Mouse (Mus musculus) kidney, postnatal 4 days (tissue): ENCODE results near the gene Dnah14.
A peak's percentile ranks its signal among the peaks of the same experiment; 100 is the strongest.

Source experiments
- DNase-seq, 2 experiments: peaks; one replicate each; pipeline ENCODE4 v3.0.0; 2021; ENCODE audit warnings: mixed read lengths in 2 of 2

Dnah14 gene

DNA sequence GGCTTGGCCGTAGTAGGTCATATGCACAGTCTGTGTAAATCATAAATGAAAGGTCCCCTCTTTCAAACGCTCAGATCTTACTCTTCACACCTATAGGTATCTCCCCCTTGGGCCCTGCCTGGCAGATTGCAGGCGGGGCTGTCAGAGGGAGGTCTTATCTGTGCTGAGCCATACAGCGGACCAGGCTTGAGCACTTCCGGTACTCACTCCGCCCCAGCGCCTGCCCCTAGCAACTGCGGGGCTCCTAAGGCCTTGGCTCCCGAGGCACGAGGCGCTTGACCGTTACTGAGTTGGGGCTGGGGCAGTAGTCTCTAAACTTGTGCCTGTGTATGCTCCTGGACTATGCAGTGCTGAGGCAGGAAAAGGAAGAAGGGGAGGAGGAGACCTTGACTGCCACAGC is at the start of gene Dnah14:
Gene Dnah14 (plus strand): TSS at position 238 of the 400 bp plus-strand sequence.
- DNase-seq = no peak

DNA sequence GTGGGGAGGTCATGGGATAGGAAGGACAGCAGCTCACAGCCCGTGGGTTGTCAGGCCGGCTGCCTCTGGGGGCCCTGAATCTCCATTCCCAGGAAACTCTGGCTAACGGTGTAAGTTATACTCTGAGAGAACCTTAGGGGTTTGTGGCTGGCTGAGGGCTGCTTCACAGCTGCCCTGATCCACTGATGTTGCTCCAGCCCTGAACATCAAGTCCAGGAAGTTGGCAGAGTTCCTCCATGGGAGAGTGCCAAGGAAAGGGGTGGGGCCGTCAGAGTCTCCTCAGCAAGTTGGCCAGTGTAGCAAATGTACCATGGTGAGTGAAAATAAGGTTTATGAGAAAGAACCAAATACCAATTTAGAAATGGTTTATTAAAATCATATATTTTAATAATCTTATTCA is 47.0 kb upstream of the Dnah14 start:
- peak; percentile 81 to 85 for DNase-seq

DNA sequence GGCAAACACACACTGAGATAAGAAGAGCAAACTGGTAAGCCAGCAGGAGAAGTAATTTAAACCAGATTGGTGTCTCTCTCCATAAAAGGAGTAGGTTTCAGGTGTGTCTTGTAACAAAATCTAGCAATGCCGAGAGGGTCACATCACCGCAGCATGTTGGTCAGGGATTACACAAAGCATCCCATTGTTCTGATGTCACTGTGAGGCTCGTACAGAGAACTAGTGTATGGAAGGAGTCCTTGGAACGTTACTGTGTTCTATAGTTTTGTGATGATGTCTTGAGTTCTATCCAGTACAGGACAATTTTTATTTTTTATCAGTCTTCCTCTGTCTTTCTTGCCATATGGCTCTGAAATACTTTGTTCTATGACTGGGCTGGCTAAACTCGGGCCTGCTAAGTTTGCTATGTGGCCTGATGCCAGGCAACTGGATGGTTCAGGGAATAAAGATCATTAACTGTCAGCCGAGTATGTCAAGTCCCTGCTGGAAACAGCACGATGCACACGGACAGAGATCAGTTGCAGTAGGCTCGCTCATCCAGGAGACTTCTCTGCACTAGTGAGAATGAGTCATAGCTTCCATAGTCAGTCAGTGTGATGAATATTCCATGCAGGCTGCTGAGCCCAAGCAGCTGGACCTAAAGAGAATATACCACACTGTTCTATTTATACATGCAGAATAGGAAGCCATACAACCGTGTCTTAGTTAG is 41.0 kb upstream of the Dnah14 start:
- DNase-seq = peak; percentile 21 to 34

DNA sequence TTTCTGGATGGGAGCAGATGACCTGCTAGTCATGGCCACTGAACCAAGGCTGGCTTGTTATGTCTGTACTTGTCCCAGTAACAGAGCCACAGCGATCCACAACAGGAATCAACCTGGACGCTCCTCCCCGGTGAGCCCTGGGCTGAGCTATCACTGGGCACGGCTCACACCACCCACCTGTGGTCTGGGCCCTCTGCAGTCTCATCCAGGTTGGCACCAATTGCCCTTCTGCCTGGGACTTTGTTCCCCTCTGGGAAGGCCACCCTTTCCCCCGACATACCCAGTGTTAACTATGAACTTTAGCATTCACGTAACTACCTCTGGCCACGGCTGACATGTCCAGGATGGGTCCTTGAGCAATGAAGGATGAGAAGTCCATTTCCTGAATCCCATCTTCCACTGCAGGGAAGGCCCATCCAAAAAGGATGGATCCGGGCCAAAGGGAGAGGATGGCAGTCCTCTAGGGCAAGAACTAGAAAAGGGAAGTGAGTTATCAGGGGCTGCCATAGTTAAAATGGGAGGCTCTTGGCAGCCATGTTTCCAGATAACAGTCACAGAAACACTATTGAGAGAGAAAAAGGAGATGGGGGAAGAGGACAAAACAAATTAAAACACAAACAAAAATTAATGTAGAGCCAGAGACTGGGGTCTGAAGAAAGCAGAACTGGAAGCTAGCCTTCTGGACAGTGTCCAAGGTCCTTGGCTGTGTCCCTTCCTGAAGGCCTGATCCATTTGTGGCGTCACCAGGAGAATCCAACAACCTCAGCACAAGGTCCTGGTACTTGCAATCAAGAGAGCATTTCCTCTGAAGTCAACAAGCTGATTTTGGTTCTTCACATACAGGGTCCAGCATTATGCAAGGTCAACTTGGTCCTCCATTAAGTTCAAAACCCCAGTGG is 38.5 kb upstream of the Dnah14 start:
- DNase-seq = no peak

DNA sequence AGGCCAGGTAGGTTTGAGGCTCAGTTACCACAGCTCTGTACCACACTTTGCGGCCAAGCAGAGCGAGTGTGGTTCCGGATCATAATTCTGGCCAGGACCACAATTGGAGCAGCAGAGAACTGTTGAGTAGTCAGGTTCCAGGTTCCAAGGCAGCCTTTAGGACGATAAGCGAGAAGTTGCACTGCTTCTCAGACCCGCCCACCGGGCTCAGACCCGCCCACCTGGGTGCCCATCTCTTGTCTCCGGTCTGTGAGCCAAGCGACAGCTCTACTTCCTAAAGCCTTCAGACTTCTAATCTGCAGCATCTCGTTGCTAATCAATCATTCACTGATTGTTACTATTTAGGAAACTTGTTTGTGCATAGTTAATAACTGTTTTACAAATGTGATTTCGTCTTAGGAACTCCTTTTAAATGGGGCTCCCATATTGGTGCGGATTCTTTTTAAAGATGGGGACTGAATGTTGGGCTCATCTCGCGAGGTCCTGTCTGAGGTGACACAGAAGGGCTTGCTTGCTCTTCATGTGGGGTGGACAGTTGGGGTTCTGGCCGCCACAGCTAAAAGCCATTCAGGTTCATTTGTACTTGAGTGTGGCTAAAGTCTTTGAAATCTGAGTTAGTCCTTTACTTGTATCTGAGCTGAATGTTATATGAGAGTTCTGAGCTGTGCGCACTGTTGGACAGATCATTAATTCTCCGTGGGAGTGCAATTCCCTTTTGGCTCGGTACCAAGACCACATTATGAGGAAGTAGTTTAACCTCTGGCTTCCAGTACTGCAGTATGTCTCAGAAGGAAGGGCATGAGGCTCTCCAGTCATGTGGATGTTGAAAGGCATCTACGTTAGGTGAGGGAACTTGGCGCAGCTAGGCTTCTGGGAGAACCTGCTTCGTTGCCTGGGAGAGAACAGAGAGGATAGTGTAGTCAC is 36.3 kb upstream of the Dnah14 start:
- peak; percentile 55 to 69 for DNase-seq

DNA sequence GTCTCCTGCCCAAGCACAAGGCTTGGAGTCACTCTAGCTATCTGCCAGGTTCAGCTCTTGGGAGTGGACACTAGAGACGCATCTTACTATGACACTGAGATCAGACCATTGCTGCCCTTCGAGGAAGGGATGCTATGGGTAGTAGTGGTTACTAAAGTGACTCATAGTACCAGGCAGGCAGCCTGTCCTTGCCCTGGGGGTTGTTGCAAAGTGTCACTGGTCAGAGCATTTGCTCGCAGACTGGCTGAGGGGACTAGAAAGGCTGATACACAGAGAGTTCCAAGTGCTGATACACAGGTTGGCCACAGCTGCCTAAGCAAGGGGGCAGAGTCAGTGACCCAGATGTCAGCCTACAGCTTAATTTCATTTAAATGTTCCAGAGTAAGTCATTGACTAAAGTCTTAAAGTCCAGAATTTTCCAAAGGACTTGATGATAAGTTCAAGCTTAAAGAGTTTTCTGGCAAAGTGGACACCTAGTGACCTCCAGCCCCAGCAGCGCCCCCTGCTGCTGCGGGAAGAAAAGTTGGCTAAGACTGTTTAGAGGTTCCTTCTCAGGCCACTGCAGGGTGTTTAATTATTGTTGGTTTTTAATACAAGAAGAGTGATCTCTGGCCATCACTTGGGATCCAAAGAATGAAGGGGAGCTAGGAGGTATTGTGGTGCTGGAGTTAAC is 32.5 kb upstream of the Dnah14 start:
- DNase-seq = peak; percentile 72 to 81

DNA sequence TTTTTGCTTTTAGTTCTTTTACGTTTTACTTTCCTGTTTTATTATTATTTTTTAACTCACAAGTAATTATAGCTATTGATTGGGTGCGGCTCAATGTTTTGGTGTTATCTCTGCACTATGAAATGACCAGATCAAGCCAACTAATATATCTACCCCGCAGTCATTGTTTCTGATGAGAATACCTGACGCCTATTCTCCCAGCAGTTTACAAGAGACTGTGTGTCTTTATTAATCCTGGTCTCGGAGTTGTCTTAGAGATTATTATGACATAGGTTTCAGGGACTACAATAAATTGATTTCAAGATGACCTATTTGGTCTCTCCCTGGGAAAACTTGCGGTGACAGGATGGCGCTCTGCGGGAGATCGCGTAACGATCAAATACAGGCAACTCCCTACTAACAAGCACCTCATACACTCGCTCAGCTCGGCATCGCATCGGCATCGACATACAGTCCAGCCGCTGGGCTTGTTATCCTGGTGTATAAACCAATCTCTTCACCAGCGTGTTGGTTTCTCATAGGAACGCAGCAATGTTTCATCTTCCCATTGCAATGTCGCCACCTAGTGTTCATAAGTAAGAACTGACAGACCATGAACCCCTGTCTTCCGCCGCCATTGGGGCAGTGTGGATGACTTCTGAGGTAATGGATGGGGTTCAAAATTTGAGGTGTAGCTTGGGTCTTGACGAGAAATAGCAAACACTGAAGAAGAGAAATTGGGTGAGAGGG is 31.2 kb upstream of the Dnah14 start:
- DNase-seq = peak; percentile 53 to 71

DNA sequence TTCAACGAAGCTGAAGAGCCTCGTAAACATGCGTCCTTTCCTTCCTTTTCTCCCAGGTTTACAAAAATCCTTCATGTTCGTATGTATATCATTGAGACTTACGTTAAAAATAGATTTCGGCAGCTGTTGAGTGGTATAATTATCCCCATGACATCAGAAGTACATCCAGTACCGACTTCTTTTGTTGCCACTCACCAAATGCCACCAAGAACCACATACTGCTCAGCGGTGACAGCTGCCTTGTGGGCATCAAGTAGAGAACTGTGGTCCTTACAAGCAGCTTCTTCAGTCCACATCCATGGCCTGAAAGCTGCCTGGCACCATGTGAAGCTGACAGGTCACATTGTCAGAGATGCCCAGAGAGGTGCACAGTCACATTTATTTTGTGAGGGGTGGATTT is 26.4 kb upstream of the Dnah14 start:
- DNase-seq = no peak

DNA sequence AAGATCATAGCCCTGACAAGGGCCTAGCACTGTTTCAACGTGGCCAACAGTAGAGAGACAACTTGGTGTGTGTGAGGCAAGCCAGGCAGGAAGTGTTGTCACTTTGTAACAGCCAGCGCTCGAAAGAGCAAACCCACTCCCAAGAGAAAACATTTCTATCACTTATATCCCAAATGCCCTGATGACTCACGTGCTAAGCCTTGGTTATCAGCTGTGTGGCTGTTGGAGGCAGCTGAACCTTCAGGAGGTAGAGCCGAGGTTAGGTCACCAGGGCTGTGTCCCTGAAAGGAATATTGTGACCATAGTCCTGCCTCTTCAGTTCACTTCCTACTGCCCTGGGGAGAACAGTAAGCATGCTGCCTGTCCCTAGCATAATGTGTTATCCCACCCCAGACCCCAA is 25.5 kb upstream of the Dnah14 start:
- DNase-seq = no peak

DNA sequence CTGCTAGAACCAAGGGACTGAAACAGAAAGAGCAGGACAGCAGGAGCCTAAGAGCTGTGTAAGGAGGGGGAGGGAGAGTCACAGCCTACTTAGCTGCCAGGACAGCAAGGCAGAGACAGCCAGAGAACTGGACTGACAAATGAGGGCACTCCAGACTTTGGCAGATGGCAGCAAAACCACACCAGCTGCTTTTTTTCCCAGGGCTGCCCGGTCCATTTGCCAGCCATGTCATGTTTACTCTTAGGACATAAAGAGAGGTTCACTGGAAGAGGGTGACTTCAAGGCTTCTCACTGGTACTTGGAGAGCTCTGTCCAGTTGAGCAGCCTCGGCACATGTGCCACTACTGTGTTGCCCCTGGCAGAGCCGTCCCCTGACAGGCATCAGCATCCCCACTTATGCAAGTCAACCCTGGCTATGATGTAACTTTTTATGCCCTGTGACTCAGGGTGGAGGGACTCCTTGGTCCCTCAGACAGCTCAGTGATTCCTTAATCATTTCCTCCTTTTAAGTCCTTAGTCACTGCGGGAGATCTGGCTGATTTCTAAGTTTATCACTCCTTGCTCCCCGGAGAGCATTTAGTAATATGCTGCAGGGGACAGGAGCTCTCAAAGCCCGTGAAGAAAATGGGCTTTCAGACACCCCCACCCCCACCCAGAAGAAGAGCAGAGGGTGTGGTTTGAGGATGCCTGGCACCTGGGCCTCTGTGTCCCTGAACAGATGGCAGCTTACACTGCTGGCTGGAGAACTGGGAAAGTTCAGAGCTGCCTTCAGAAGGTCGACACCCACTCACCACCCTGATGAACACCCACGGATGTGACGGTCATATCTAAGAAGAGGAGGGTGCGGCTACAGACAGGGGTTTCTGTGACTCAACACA is 23.6 kb upstream of the Dnah14 start:
- DNase-seq = no peak

DNA sequence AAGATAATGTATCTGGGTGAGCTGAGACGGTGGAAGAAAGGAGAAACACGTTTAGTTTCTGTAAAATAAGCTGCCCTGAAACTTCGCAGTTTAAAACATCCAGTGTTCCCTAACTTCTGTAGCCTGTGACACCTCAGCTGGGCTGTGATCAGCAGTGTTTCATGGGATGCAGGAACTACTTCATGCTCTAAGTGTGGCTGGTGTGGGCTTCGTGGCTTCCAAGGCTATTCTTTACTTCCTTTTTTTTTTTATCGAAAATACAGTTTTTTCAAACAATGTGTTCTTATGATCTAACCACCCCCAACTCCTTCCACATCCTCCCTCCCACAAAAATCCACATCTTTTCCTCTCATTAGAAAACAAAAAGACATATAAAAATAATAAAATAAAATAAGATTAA is 20.9 kb upstream of the Dnah14 start:
- no peak for DNase-seq

DNA sequence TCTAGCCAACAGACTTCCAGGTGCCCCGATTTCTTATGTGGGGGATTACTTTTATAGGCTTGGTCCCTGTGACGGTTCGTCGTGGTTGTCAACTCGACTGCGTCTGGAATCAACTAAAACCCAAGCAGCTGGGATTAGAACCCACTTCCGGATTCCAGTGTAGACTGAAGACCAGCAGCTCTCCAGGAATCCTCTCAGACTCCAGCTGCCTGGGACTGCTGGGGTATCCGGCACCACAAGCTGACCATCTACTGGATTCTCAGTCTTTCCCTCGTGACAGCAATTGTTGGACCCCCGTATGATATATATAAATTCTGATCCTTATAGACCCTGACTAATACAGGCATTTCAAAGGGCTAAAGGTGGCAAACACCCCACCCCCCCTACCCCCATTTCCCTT is 16.7 kb upstream of the Dnah14 start:
- no peak for DNase-seq

DNA sequence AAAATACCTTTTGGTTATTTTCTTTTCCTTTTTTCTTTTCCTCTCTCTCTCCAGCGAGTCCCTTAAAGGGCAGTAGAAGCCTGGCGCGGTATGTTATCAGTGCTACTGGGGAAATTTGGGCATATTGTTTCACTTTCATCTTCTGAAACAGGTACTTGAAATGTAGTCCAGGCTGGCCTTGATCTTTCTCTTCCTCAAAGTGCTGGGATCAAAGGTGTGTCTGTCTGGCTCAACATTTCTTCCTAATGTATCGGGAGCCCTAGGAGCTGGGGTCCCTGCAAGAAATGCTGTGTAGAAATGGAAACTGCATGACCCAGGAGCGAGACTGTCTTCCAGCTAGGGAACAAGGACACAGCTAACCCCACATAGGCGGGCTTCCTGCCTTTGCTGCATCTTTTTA is 16.0 kb upstream of the Dnah14 start:
- DNase-seq = no peak

DNA sequence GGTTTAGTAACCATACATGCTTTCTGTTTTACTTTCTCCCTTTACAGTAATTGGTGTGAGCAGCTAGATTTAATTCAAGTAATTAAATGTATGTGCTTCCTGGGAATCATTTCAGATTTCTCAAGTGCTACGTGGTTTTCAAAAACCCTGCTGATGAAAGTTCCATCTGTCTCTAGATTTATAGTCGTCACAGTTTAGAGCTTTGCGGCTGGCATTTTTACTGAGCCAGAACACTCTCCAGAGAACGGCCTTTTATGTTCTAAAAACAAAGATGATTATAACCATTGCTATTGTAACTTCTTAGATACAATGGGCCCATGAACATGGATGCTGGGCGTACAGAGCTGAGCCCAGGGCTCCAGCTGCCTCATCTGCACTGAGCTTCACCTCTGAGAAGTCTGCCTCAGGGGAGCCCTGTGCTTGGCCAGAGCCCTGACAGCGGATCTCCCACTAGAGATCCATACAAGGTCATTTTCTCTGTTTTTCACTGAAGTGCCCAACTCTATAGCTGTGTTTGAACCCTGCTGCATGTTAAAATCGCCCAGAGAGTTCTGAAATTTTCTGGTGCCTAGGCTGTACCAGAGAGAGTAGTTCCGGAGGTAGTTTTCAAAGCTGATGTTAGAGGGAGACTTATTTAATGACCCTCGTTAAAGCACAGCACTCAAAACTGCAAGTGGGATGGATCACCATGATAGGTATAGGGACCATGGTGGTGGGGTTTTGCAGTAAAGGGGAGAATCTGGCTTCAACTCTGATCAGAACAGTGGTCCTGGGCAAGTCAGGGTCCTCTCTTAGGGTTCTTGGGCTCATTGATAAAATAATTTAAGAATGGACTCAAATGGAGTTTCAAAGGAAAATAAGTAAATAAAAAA is 15.2 kb upstream of the Dnah14 start:
- DNase-seq = no peak

DNA sequence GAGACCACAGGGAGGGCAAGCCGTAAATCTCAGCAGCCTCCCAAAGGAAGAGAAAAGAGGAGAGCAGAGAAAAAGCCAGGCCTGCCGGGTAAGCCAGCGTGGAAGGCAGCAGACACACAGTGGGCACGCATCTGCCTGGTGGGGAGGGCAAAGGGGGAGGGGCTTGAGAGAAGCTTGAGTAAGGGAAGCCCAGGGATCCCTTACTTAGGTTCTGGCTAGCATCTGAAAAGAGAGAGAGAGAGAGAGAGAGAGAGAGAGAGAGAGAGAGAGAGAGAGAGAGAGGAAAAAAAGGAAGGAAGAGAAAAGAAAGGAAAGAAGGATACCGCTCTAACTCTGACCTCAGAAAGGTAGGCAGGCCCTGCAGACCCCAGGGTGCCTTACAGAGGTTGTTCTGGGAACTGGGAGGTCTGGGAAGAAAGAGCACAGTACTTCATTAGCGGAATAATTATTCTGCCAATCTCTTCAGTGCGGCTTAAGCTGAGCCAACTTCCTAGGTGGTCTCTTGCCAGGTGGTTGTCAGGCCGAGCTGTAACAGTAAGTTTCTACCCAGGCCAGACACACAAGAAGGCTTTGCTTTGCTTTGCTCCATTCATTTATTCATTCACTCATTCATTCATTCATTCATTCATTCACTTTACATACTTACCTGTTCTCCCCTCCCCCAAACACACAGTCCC is 14.5 kb upstream of the Dnah14 start:
- DNase-seq = no peak

DNA sequence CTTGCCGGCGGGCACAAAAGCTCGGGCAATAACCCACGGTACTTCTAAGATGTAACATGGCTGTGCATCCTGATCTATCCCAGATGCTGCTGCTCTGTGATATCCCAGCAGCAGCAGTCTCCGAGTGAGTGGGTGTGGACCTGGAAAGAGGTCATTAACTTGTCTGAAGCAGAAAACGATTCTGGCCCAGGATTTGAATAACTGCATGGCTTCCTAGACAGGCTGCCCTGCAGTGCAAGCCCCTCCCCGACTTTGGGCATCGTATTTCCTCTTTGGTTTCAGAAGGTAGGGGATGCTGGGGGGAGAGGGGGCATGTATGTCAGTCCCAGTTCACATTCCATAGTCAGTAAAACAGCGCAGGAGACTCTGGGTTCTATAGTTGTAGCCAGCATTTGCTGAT is 6.9 kb upstream of the Dnah14 start:
- DNase-seq = no peak

DNA sequence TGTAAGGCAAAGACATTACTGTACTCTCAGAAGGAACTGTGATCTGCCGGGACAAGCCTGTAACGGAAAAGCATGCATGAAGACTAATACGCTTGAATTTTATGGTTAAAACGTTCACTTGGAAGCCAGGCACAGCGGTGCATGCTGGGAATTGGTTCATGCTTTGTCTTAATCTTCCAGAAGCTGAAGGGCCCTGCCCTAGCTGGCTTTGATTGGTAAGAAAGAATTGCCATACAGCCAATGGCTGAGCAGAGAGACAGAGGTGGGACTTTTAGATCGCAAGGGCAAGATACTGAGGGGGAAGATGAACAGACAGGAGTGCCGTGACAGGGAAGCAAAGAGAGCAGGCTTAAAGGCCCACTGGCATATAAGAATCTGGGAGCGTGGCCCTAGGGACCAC is 6.8 kb downstream of the Dnah14 start:
- peak; percentile 10 to 38 for DNase-seq

DNA sequence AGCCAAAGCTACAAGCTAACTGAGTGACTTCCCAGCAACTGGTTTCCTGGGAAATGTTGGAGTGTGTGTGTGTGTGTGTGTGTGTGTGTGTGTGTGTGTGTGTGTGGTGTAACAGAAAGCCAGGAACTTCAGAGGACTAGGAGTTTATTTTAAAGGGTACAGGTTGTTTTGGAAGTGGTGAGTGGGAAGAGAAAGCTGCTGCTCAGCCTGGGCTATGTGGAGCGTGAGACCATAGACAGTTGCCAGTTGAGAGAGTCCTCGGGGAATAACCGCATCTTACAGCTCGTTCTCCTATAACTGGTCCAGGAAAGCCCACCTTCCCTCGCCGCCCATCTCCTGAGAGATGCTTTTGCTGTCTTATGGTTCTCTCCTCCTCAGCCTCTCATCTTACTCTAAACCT is 12.8 kb downstream of the Dnah14 start:
- no peak for DNase-seq

DNA sequence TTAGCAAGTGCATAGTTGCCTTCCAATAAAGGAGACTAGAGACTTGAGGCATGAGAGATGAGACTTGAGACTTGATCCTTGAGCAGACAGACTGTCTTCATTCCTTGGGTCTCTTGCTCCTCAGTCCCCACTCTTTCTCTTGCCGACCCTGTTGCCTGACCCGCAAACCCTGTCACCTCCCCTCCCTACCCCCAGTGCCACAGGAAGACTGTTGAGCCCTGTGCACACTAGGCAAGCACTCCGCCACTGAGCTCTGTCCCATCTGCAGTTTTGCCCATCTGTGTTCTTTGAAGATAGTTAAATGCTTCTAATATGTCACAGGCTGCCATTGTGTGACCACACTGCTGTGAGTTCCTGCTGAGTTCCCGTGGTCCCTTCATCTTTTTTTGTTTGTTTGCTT is 23.0 kb downstream of the Dnah14 start:
- DNase-seq = no peak
